In the genomic region with DNA sequence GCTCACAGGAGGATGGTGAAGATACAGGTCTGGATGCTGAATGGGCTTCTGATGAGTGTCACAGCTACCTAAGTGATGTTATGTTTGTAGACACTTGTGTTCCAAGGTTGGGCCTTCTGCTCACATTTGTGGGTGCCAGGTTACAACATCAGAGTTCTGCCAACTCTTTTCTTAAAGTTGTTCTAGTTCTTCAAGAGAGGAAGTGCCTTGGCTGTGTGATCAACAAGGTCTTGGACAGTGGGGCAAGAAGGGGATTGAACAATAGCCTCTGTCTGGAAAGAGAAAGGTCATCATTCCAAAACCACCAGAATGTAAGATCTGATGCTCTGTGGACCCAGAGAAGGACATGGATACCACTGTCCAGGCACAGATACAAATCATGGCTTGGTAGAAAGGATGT, we compare ENCODE assay signal across 24 mouse cellular contexts.
"Had no signal": no experiment of that assay in that cellular context is flagged by ENCODE, and none has a peak within 500 bp of the region (broad histone marks: within the 10 kb centered on the region; RNA-seq: fewer than 3 reads in every experiment).

No protein-coding gene starts in this region.

- H3K27ac ChIP-seq: gastrocnemius, adult 2 months; heart, embryonic 10.5 days; hindbrain, embryonic 10.5 days; hindbrain, embryonic 12.5 days; hindbrain, embryonic 14.5 days; layer of hippocampus, adult 2 months had no signal

- H3K9ac ChIP-seq: heart, embryonic 12.5 days; hindbrain, embryonic 12.5 days; hindbrain, embryonic 14.5 days; intestine, embryonic 15.5 days; limb, embryonic 13.5 days; limb, embryonic 15.5 days had no signal

- H3K36me3 ChIP-seq: heart, embryonic 10.5 days; heart, embryonic 12.5 days; hindbrain, embryonic 10.5 days; hindbrain, embryonic 12.5 days; intestine, embryonic 15.5 days; limb, embryonic 13.5 days; limb, embryonic 15.5 days had no signal

- H3K27me3 ChIP-seq: heart, embryonic 12.5 days; hindbrain, embryonic 12.5 days; intestine, embryonic 15.5 days; limb, embryonic 13.5 days; limb, embryonic 15.5 days had no signal

- H3K9me3 ChIP-seq: heart, embryonic 10.5 days; heart, embryonic 12.5 days; hindbrain, embryonic 10.5 days; hindbrain, embryonic 12.5 days; intestine, embryonic 15.5 days; limb, embryonic 13.5 days; limb, embryonic 15.5 days had no signal

- H3K4me1 ChIP-seq: hindbrain, embryonic 12.5 days had no signal

- H3K4me3 ChIP-seq: gastrocnemius, adult 2 months; heart, embryonic 10.5 days; heart, embryonic 12.5 days; hindbrain, embryonic 10.5 days; hindbrain, embryonic 12.5 days; intestine, embryonic 15.5 days; layer of hippocampus, adult 2 months; limb, embryonic 13.5 days; limb, embryonic 15.5 days had no signal

- DNase-seq: gastrocnemius, adult 2 months; gastrocnemius, postnatal 14 days; gastrocnemius, postnatal 36 days; heart, adult 18-20 months; heart, postnatal 10 days; heart, postnatal 4 days; kidney, adult 18-20 months; kidney, adult 8-10 months; kidney, postnatal 10 days; kidney, postnatal 25 days; kidney, postnatal 4 days; left cerebral cortex, postnatal 4 days had no signal

- ATAC-seq: hindbrain, embryonic 16.5 days; inflammation-experienced regulatory T-cells, adult 6 months; intestine, postnatal 0 days had no signal

- H3K4me2 ChIP-seq: heart, embryonic 12.5 days; hindbrain, embryonic 12.5 days; hindbrain, embryonic 14.5 days; intestine, embryonic 15.5 days; limb, embryonic 13.5 days; limb, embryonic 15.5 days had no signal
